Mouse (Mus musculus) urinary bladder, postnatal 36 days (tissue): Measurements from ENCODE around the gene Ntrk1.
A peak's percentile ranks its signal among the peaks of the same experiment; 100 is the strongest.

Experiments
- DNase-seq, 2 experiments: peaks; one replicate each; pipeline ENCODE4 v3.0.0; 2022; ENCODE audit warnings: low spot score in 2 of 2, mixed read lengths in 1 of 2

Ntrk1 gene

GRCm38 (mm10) chr3:87752567-87752966 lies 42.4 kb downstream of the Ntrk1 start:
- no peak for DNase-seq

- no peak for DNase-seq
Observed at GRCm38 (mm10) chr3:87749977-87750376, 45.0 kb downstream of the Ntrk1 start.

GRCm38 (mm10) chr3:87749036-87749435 lies 45.9 kb downstream of the Ntrk1 start:
- DNase-seq, result peak; percentile 37 to 56

GRCm38 (mm10) chr3:87748431-87748830 lies 46.5 kb downstream of the Ntrk1 start, which contains the start of gene Lrrc71:
TSS of gene Lrrc71 (minus strand) at chr3:87748625.
- DNase-seq, result no peak

GRCm38 (mm10) chr3:87745036-87745659 lies 49.8 kb downstream of the Ntrk1 start:
- DNase-seq, result no peak

GRCm38 (mm10) chr3:87743927-87744326 lies 51.0 kb downstream of the Ntrk1 start:
- no peak for DNase-seq

GRCm38 (mm10) chr3:87742735-87743134 lies 52.2 kb downstream of the Ntrk1 start:
- DNase-seq, result no peak

- no peak for DNase-seq
Observed at GRCm38 (mm10) chr3:87742013-87742412, 52.9 kb downstream of the Ntrk1 start.

GRCm38 (mm10) chr3:87738906-87739305 lies 56.1 kb downstream of the Ntrk1 start:
- DNase-seq, result no peak

GRCm38 (mm10) chr3:87735335-87735734 lies 59.6 kb downstream of the Ntrk1 start:
- no peak for DNase-seq

GRCm38 (mm10) chr3:87733984-87734761 lies 60.8 kb downstream of the Ntrk1 start:
- no peak for DNase-seq

GRCm38 (mm10) chr3:87733098-87733497 lies 61.9 kb downstream of the Ntrk1 start:
- no peak for DNase-seq

GRCm38 (mm10) chr3:87728696-87729095 lies 66.3 kb downstream of the Ntrk1 start:
- DNase-seq, result no peak
